Mouse (Mus musculus): ENCODE measurements around the gene Tmem45b.

DNA sequence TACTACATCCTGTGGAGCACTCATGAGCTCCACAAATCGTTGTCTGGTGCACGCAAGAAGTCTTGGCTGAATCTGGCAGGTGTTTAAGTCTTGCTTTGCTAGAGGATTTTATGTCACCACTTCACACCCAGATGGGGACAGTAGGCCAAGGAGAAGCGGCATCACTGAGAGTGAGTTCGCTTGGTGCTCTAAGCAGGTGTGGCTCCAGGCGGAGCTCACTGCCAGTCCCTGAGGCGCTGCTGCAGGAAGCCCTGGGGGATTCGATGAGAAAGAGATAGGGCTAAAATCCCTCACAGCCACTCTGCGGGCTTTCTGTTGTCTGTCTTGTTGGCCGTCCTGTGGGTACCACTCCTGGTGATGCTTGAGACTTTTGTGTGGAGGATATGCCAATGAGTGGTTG is 34.3 kb downstream of the Tmem45b start:
- TF ChIP-seq CTCF (IDR thresholded peaks at IDR 0.05; ENCODE audit: insufficient read depth, low read depth, low read length) (no peak), POLR2A (IDR thresholded peaks at IDR 0.05; ENCODE audit: insufficient read depth, low read depth, low read length) (no peak)
